Mouse (Mus musculus) midbrain, postnatal 0 days (tissue): ENCODE results near the gene Nlrc5. TPM values are rescaled to one million over a fixed set of nuclear protein-coding genes. Genes with fewer than 3 reads are reported as not detected.

Source experiments
- ATAC-seq: fragments of 200-750 bp; cut with Nextera tagmentation; 2 replicates; pipeline ENCODE4 v1.8.0; 2017; ENCODE audit warnings: moderate number of reproducible peaks, mild to moderate bottlenecking, moderate TSS enrichment, moderate library complexity; ENCODE audit not compliant: low FRiP score
- DNase-seq: peaks from one replicate; pipeline ENCODE4 v3.0.0-alpha.2; 2015; ENCODE audit warnings: low spot score
- H3K27ac ChIP-seq: fragments of 300-500 bp; sonication (generic); 2 replicates; pipeline ENCODE4 v1.5.1; 2014; ENCODE audit warnings: low read depth, mild to moderate bottlenecking, low read length, mixed read lengths
- H3K27me3 ChIP-seq: fragments of 300-500 bp; sonication (generic); 2 replicates; pipeline ENCODE4 v1.6.1; 2014; ENCODE audit warnings: low read length, control low read depth, mixed read lengths; ENCODE audit not compliant: insufficient read depth
- H3K36me3 ChIP-seq: fragments of 300-500 bp; sonication (generic); 2 replicates; pipeline ENCODE4 v1.6.1; 2014; ENCODE audit warnings: low read length, control low read depth, mixed read lengths; ENCODE audit not compliant: insufficient read depth
- H3K4me1 ChIP-seq: fragments of 300-500 bp; sonication (generic); 2 replicates; pipeline ENCODE4 v1.6.1; 2014; ENCODE audit warnings: mild to moderate bottlenecking, control low read depth, antibody characterized with exemption, low read length, mixed read lengths; ENCODE audit not compliant: insufficient read depth
- H3K4me2 ChIP-seq: fragments of 300-500 bp; sonication (generic); 2 replicates; pipeline ENCODE4 v1.6.1; 2014; ENCODE audit warnings: low read depth, mild to moderate bottlenecking, low read length, mixed read lengths; ENCODE audit not compliant: poor library complexity, severe bottlenecking
- H3K4me3 ChIP-seq: fragments of 300-500 bp; sonication (generic); 2 replicates; pipeline ENCODE4 v1.5.1; 2014; ENCODE audit warnings: low read depth, mild to moderate bottlenecking, low read length, moderate library complexity
- H3K9ac ChIP-seq: fragments of 300-500 bp; sonication (generic); replicated peaks from 2 replicates; pipeline ENCODE4 v1.6.1; 2014; ENCODE audit warnings: mild to moderate bottlenecking, low read length, moderate library complexity, mixed read lengths; ENCODE audit not compliant: poor library complexity, severe bottlenecking
- H3K9me3 ChIP-seq: fragments of 300-500 bp; sonication (generic); 2 replicates; pipeline ENCODE4 v1.6.1; 2016; ENCODE audit warnings: low read length, control low read depth
- CTCF ChIP-seq: IDR thresholded peaks from 2 replicates; pipeline ENCODE4 v1.5.1; 2016; ENCODE audit warnings: antibody characterized with exemption, mild to moderate bottlenecking
- WGBS: fragments of 180-500 bp; shearing (Covaris S2); extraction: QIAGEN DNeasy Blood & Tissue Kit; methylation state at CpG from one replicate; pipeline ENCODE4 v1.1.7; 2014; 5-methylcytosine and 5-hydroxymethylcytosine counted together
- polyA plus RNA-seq: library from polyadenylated mRNA; unstranded; fragments of >200 nt; fragmentation: Nextera tagmentation; extraction: Ambion mirVana; gene quantifications from 2 replicates; pipeline ENCODE4 v1.2.1, GENCODE M21; 2015
- total RNA-seq: library from RNA; depleted of rRNA; stranded (reverse); fragments of >200 nt; gene quantifications from 2 replicates; pipeline ENCODE4 v1.2.3, GENCODE M21; 2014

Gene Nlrc5
- total and polyA plus RNA-seq, 2 experiments from 2014 or later: 0.22 to 0.63 TPM

DNA sequence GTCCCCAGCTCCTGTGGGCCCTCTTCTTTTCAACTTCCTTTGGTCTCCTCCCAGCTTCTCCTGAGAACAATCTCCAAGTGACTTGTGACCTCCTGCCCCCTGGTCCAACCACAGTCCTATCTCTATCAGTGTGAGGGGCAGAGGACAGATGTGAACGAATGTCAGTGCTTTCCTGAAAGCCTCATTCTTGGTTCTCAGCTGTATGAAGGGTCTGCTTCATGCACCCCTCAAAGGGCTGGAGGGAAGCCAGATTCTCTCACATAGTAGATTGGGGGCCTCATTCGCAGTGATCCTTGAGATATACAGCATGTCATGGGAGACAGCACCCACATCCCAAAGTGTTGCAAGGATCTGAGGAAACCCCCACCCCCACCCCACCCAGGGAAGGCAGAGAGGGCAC lies 53.9 kb downstream of the Nlrc5 start:
- Histone ChIP-seq H3K9ac (no peak overlapping the region), H3K4me3 (no peak overlapping the region), H3K9me3 (no peaks in the 10 kb centered on the region), H3K36me3 (no peaks in the 10 kb centered on the region), H3K4me1 (no peaks in the 10 kb centered on the region), H3K27me3 (no peaks in the 10 kb centered on the region; the same call in 1 of the 2 replicates), H3K27ac (no peak overlapping the region), H3K4me2 (no peak overlapping the region)
- DNase-seq: no peak
- no peak for TF ChIP-seq CTCF
- 61% methylated on average over 2 of the region's 2 CpGs for WGBS
- ATAC-seq: no peak

DNA sequence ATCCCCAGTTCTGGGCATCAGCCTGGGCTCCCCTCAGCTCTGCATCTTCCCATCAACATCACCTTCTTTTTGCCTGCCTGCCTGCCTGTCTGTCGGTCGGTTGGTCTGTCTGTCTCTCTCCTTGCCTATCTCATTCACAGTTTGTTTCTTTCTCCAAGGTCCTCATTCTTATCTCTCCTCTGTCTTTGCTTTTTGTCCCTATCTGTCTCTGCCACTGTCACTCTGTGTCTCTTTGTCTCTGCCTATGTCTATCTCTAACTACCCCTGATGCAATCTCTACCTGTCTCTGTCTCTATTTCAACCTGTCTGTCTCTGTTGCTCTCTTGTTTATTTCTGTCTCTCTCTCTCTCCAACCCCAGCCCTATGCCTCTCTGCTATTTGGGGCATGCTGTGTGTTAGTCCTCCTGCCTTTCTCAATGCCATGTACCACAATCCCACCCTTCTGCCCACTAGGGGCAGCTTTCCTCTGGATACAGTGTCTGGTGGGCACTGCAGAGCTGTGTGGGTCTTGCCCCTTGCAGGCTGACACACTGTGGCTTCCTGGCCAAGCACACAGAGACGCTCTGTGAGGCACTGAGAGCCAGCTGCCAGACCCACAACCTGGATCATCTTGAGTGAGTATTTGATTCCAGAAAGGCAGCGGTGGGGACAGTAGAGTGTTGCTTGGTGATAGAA lies 55.8 kb downstream of the Nlrc5 start:
- Histone ChIP-seq H3K36me3 (no peaks in the 10 kb centered on the region), H3K9me3 (no peaks in the 10 kb centered on the region), H3K4me2 (no peak overlapping the region), H3K9ac (no peak overlapping the region), H3K27ac (no peak overlapping the region), H3K27me3 (no peaks in the 10 kb centered on the region; the same call in 1 of the 2 replicates), H3K4me3 (no peak overlapping the region), H3K4me1 (no peaks in the 10 kb centered on the region)
- TF ChIP-seq CTCF: peak; percentile 52
- DNase-seq (no peak), ATAC-seq (no peak)
- WGBS: 74% methylated on average over 4 of the region's 4 CpGs

DNA sequence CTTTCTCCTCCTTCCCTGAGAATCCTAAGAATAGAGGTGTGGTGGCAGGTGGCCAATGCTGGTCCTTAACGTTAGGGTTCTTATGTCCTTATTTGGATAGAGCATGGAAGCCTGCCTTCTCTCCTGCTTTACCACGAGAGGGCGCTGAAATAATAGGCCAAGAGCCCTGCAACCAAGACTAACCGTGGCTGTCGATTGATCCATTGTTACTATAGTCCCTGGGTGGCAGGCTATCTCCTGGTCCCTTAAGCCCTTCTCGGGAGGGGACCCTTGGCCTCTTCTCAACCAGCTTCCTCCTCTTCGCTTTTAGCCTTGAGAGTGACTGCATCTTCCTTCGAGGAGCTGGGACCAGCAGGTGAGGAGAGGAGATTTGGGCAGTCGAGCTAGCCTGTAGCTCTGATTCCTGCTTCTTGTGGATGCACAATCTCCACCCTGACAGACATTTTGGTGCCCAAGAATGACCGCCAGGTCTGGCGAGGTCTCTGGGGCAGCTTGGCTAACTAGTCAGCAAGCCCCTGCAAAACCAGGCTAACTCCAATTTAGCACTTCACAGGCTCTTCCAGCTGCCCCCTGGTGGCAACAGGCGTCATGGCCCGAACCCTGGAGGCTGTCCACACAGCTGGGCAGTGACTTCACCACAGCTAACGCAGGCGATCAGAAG lies 58.0 kb downstream of the Nlrc5 start:
- no peaks in the 10 kb centered on the region for H3K9me3 ChIP-seq
- no peaks in the 10 kb centered on the region for H3K36me3 ChIP-seq
- peak; percentile 89 for DNase-seq
- no peak overlapping the region for H3K27ac ChIP-seq
- peak; percentile 84 for ATAC-seq
- peak; percentile 85 for TF ChIP-seq CTCF
- H3K4me1 ChIP-seq: no peaks in the 10 kb centered on the region
- peak overlapping the region; percentile 10; the same call in 1 of the 2 replicates for H3K4me3 ChIP-seq
- H3K4me2 ChIP-seq: peak overlapping the region; percentile 47
- no peak overlapping the region; the same call in 1 of the 2 replicates for H3K9ac ChIP-seq
- WGBS: 6% methylated on average over 15 of the region's 15 CpGs
- H3K27me3 ChIP-seq: no peaks in the 10 kb centered on the region; the same call in 1 of the 2 replicates

DNA sequence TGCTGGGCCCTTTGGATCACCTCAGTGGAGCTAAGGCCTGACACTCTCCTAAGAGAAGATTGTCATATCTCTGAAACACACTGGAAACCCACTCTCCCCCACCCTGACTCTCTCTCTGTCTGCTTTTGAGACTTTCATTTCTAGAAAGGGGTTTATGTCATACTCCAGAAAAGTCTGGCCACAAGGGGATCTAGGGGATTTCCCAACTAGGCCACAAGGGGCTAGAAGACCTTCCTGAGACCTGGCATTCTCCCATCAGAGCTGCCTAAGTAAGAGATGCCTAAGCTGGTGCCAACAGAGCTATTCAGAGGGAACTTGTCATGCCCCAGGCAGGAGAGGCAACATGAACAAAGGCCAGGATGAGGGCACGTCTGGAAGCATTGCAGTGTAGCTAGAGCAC lies 59.1 kb downstream of the Nlrc5 start:
- H3K9me3 ChIP-seq: no peaks in the 10 kb centered on the region
- H3K4me1 ChIP-seq: no peaks in the 10 kb centered on the region
- H3K4me2 ChIP-seq: no peak overlapping the region
- peak; percentile 36; the same call in 1 of the 2 replicates for TF ChIP-seq CTCF
- peak; percentile 43 for DNase-seq
- no peaks in the 10 kb centered on the region; the same call in 1 of the 2 replicates for H3K27me3 ChIP-seq
- H3K9ac ChIP-seq: no peak overlapping the region
- 54% methylated on average over 1 of the region's 1 CpGs for WGBS
- H3K36me3 ChIP-seq: no peaks in the 10 kb centered on the region
- no peak overlapping the region for H3K27ac ChIP-seq
- H3K4me3 ChIP-seq: no peak overlapping the region
- no peak for ATAC-seq

DNA sequence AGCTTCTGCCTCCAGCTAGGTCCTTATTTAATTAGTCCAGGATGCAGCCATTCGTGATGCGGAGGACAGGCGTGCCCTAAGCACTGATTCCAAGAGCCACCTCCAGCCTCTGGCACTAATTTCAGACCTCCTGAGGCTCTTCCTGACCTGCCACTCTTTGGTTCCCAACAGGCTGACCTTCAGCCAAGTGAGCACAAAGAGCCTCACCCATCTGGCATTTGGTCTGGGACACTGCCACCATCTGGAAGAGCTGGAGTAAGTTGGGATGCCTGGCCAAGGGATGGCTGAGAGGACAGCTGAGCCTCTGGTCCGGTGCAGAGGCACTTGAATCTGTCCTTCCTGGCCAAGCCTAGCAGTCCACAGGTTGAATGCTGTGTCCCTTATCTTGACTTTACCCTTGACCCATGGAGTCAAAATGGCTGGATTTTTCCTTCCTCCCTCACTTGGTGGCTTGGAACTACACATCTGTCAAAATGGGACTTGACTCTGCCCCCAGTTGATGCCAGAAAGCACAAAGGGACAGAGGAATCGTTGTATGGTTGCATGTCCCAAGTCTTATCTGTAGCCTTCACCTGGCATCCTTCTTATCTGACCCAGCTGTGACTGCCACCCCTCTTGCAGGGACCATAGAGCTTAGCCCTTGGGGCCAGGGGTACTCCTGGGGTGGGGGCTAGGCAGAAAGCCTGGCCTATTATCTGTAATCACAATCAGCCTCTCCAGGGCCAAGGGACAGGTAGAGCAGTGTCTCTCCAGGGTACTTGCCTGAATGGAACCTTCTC lies 81.5 kb downstream of the Nlrc5 start:
- Histone ChIP-seq H3K27me3 (no peaks in the 10 kb centered on the region), H3K9ac (no peak overlapping the region), H3K4me1 (no peaks in the 10 kb centered on the region), H3K9me3 (no peaks in the 10 kb centered on the region), H3K4me2 (no peak overlapping the region), H3K4me3 (no peak overlapping the region), H3K27ac (no peak overlapping the region), H3K36me3 (no peaks in the 10 kb centered on the region)
- 48% methylated on average over 5 of the region's 5 CpGs for WGBS
- DNase-seq: peak; percentile 77
- ATAC-seq: no peak
- no peak for TF ChIP-seq CTCF
